Mouse (Mus musculus) limb, embryonic 14.5 days (tissue): ENCODE results near the gene Insc. TPM values are rescaled to one million over a fixed set of nuclear protein-coding genes. Genes with fewer than 3 reads are reported as not detected.

Source experiments
- ATAC-seq: fragments of 200-750 bp; cut with Nextera tagmentation; 2 replicates; pipeline ENCODE4 v1.8.0; 2017; ENCODE audit warnings: low read depth, moderate number of reproducible peaks, moderate TSS enrichment; ENCODE audit not compliant: low FRiP score
- DNase-seq: peaks from one replicate; pipeline ENCODE4 v3.0.0-alpha.2; 2015; ENCODE audit warnings: low spot score
- H3K27ac ChIP-seq: fragments of 300-500 bp; sonication (generic); replicated peaks from 2 replicates; pipeline ENCODE4 v1.5.1; 2014; ENCODE audit warnings: low read depth, mild to moderate bottlenecking, low read length, moderate library complexity, mixed read lengths
- H3K27me3 ChIP-seq: fragments of 300-500 bp; sonication (generic); 2 replicates; pipeline ENCODE4 v1.6.1; 2014; ENCODE audit warnings: low read length, mixed read lengths; ENCODE audit not compliant: control insufficient read depth, insufficient read depth
- H3K36me3 ChIP-seq: fragments of 300-500 bp; sonication (generic); 2 replicates; pipeline ENCODE4 v1.6.1; 2014; ENCODE audit warnings: mild to moderate bottlenecking, low read length, moderate library complexity, mixed read lengths; ENCODE audit not compliant: control insufficient read depth, insufficient read depth
- H3K4me1 ChIP-seq: fragments of 300-500 bp; sonication (generic); 2 replicates; pipeline ENCODE4 v1.6.1; 2014; ENCODE audit warnings: antibody characterized with exemption, low read length, mixed read lengths; ENCODE audit not compliant: control insufficient read depth, insufficient read depth
- H3K4me2 ChIP-seq: fragments of 300-500 bp; sonication (generic); replicated peaks from 2 replicates; pipeline ENCODE4 v1.6.1; 2014; ENCODE audit warnings: low read depth, mild to moderate bottlenecking, low read length, moderate library complexity; ENCODE audit not compliant: severe bottlenecking
- H3K4me3 ChIP-seq: fragments of 300-500 bp; sonication (generic); replicated peaks from 2 replicates; pipeline ENCODE4 v1.5.1; 2014; ENCODE audit warnings: low read length
- H3K9ac ChIP-seq: fragments of 300-500 bp; sonication (generic); 2 replicates; pipeline ENCODE4 v1.6.1; 2014; ENCODE audit warnings: mild to moderate bottlenecking, low read depth, low read length, moderate library complexity; ENCODE audit not compliant: severe bottlenecking
- H3K9me3 ChIP-seq: fragments of 300-500 bp; sonication (generic); 2 replicates; pipeline ENCODE4 v1.6.1; 2016; ENCODE audit warnings: low read length; ENCODE audit not compliant: control insufficient read depth
- POLR2A ChIP-seq: fragments of 200-500 bp; IDR thresholded peaks from 2 replicates; pipeline ENCODE4 v1.8.0; 2012; ENCODE audit warnings: inconsistent platforms, mild to moderate bottlenecking, moderate library complexity, borderline replicate concordance; ENCODE audit not compliant: insufficient read depth, insufficient read length; ENCODE audit errors: extremely low read depth
- WGBS: fragments of 180-500 bp; shearing (Covaris S2); extraction: QIAGEN DNeasy Blood & Tissue Kit; methylation state at CpG from one replicate; pipeline ENCODE4 v1.1.7; 2014; 5-methylcytosine and 5-hydroxymethylcytosine counted together
- polyA plus RNA-seq, 2 experiments: library from polyadenylated mRNA; depleted of rRNA in 1 of 2; stranded (reverse) in 1 of 2; unstranded in 1 of 2; fragments of >200 nt; fragmentation: Nextera tagmentation in 1 of 2; extraction: Ambion mirVana in 1 of 2; gene quantifications; 2 replicates each; pipeline versions ENCODE4 v1.2.1 to v1.2.3; 2012 to 2014

The Insc gene
- polyA plus RNA-seq, 2 experiments: 4.8 to 6.3 TPM

DNA sequence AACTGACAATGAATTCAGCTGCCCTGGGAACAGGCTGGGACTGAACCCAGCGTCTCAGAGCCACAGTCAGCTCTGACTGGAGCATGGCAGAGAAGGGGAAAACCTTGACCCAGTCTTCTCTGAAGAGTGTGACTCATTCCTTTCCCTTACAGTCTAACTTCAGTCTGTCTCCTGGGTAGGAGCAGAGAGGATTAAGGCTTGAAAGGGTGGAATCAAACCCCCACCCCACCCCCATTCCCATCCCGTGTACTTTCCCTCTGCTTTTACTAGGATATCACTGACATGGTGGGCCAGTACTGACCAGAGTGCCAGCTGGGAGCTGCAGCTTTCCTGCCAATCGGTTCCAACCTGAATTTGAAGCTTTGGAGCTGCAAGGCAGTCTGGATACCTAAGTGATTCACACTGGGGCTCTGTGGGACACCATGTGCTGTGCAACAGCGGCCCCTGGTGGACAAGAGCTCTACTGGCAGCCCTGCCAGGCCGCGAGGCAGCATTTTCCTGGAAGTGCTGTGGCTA is 73.9 kb downstream of the Insc start:
- Histone ChIP-seq H3K36me3 (no peaks in the 10 kb centered on the region), H3K27me3 (no peaks in the 10 kb centered on the region; the same call in 1 of the 2 replicates), H3K9me3 (no peaks in the 10 kb centered on the region), H3K4me3 (no peak overlapping the region), H3K27ac (no peak overlapping the region), H3K9ac (no peak overlapping the region), H3K4me2 (no peak overlapping the region), H3K4me1 (no peaks in the 10 kb centered on the region)
- no peak for TF ChIP-seq POLR2A
- ATAC-seq: peak; percentile 87
- DNase-seq: peak; percentile 76
- WGBS: 11% methylated on average over 6 of the region's 6 CpGs

DNA sequence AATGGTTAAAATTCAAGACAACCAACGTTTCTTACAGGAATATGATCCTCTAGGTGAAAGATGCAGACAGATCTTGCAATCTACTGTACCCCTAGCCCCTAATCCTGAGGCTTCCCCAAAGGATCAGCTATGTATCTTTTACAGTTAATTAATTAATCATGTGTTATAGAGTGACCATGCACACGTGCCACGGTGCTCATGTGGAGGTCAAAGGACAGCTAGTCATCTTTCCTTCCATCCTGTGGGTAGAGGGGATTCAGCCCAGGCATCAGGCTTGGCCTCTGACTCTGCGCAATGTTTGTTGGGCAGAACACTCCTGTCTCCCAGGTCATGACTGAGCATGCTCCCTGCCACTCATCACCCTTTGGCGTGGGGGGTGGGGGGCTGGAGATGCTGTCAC is 74.4 kb downstream of the Insc start:
- DNase-seq (no peak), ATAC-seq (no peak)
- Histone ChIP-seq H3K36me3 (no peaks in the 10 kb centered on the region), H3K4me3 (no peak overlapping the region), H3K9me3 (no peaks in the 10 kb centered on the region), H3K4me2 (no peak overlapping the region), H3K27me3 (no peaks in the 10 kb centered on the region; the same call in 1 of the 2 replicates), H3K4me1 (no peaks in the 10 kb centered on the region), H3K27ac (no peak overlapping the region), H3K9ac (no peak overlapping the region)
- TF ChIP-seq POLR2A: no peak
- 34% methylated on average over 5 of the region's 5 CpGs for WGBS

DNA sequence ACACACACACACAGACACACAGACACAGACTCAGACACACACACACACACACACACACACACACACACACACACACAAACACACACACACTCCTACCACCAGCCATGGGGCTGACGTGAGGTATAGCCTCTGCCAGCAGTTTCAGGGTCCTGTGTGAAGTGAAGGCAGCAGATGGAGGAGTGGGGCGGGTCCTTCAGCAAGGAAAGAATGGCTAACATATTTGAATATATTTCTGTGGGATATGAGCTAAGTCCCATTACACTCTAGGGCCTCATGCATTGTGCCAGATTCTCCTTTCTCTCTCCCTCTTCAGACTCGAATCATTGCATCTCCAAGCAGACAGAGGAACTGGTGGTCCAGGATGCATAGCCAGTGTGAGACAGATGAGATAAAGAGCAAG is 74.9 kb downstream of the Insc start:
- 78% methylated on average over 3 of the region's 3 CpGs for WGBS
- Histone ChIP-seq H3K9me3 (no peaks in the 10 kb centered on the region), H3K4me1 (no peaks in the 10 kb centered on the region), H3K27ac (no peak overlapping the region), H3K9ac (no peak overlapping the region), H3K27me3 (peaks cover under 1% of the 10 kb centered on the region; the same call in 1 of the 2 replicates), H3K4me2 (no peak overlapping the region), H3K4me3 (no peak overlapping the region), H3K36me3 (no peaks in the 10 kb centered on the region)
- DNase-seq (no peak), ATAC-seq (no peak)
- TF ChIP-seq POLR2A: no peak

DNA sequence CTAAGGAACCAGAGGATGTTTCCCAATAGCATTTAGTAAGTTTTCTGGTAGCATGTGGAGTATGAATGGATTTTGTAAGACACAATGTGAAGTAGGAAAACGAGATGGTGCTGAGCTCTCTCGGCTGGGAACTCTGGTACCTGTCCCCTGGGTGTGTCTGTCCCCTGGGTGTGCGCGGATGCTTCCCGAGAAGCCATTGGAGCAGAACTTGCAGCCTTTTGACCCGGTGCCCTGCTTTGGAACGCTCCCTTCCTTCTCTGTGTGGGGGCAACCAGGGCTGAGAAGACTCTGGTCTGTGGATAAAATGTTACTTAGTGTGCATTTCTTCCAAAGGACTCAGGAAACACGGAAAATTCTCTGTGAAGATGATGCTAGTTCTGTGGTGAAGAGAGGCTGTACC is 75.3 kb downstream of the Insc start:
- 79% methylated on average over 8 of the region's 8 CpGs for WGBS
- Histone ChIP-seq H3K9ac (no peak overlapping the region), H3K4me1 (no peaks in the 10 kb centered on the region), H3K9me3 (no peaks in the 10 kb centered on the region), H3K27ac (no peak overlapping the region), H3K27me3 (peaks cover 5% of the 10 kb centered on the region), H3K4me3 (no peak overlapping the region), H3K36me3 (no peaks in the 10 kb centered on the region), H3K4me2 (no peak overlapping the region)
- no peak for TF ChIP-seq POLR2A
- ATAC-seq: no peak
- no peak for DNase-seq

DNA sequence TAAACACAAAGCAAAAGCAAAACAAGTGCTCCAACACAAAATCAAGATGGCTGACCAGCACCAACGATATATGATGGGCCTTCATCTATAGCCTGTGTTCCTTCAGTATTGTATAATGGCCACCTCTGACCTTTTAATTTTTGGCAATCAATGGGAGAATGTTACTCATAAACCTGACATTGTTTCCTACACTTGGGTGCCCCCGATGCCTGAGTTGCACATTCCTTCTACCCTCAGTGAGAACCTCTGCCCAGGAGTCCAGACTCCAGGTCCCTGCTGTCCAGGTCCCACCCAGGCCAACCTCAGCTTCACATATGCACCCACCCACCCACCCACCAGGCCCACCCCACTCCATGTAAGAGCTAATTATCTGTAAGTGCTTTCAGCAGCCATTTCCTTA is 79.2 kb downstream of the Insc start:
- 87% methylated on average over 2 of the region's 2 CpGs for WGBS
- H3K9me3 ChIP-seq: no peaks in the 10 kb centered on the region
- H3K36me3 ChIP-seq: no peaks in the 10 kb centered on the region
- H3K4me1 ChIP-seq: 0 out of 2 replicates have a peak, but pooled peaks cover 3% of the 10 kb centered on the region
- H3K4me2 ChIP-seq: no peak overlapping the region
- H3K4me3 ChIP-seq: no peak overlapping the region
- ATAC-seq: no peak
- peaks cover 5% of the 10 kb centered on the region; the same call in 1 of the 2 replicates for H3K27me3 ChIP-seq
- no peak for DNase-seq
- TF ChIP-seq POLR2A: no peak
- no peak overlapping the region for H3K27ac ChIP-seq
- no peak overlapping the region for H3K9ac ChIP-seq
